ENCODE assay signal across 10 mouse cellular contexts in genomic region chr9:35166798-35167635, GRCm38 (mm10). TPM values are rescaled to one million over a fixed set of nuclear protein-coding genes. Genes with fewer than 3 reads are reported as not detected.
DNase-seq lines count a peak whose midpoint lies in the region; ATAC-seq and TF ChIP-seq lines count a peak whose summit lies in the region.
"Had no signal": no experiment of that assay in that cellular context is flagged by ENCODE, and none has a peak within 500 bp of the region (broad histone marks: within the 10 kb centered on the region; RNA-seq: fewer than 3 reads in every experiment).

No protein-coding gene starts in this region.

- no peak; the same call in 1 of the 2 replicates for TF ChIP-seq CTCF in left cerebral cortex, adult 2 months (IDR thresholded peaks at IDR 0.05)

- no peaks in the 10 kb centered on the region for H3K27me3 ChIP-seq in hindbrain, embryonic 11.5 days (ENCODE audit: control insufficient read depth, insufficient read depth, low read length)

- WGBS in hindbrain, embryonic 11.5 days = 31% methylated on average over 9 of the region's 9 CpGs

- peak overlapping the region; percentile 67 for H3K27ac ChIP-seq in left cerebral cortex, adult 2 months
- H3K27ac ChIP-seq in hindbrain, embryonic 11.5 days (ENCODE audit: low read depth, low read length) = 0 out of 2 replicates have a peak overlapping the region, but pooled peaks have one; percentile 39
- H3K27ac ChIP-seq: gastrocnemius, adult 2 months had no signal

- no peak overlapping the region for H3K9ac ChIP-seq in hindbrain, embryonic 11.5 days (ENCODE audit: low read depth, low read length)
- H3K9ac ChIP-seq: lung, embryonic 14.5 days had no signal

- intact Hi-C loops in left cerebral cortex, adult 2 months (cut with DNase I) = loop anchor here (2.0 to 10.0 kb wide), 3 partner anchors 134 to 1902 kb away; no protein-coding TSS in a partner anchor
- intact Hi-C loops in left cerebral cortex, postnatal 14 days (cut with DNase I) = no loop called here

- 0 out of 2 replicates have a peak overlapping the region, but pooled peaks have one; percentile 18 for H3K4me2 ChIP-seq in hindbrain, embryonic 11.5 days (replicated peaks; ENCODE audit: low read depth, low read length)
- H3K4me2 ChIP-seq: lung, embryonic 14.5 days had no signal

- no peak for DNase-seq in left cerebral cortex, adult 2 months (ENCODE audit: extremely low spot score in 1 of 2, low spot score in 2 of 2)
- no peak for DNase-seq in left cerebral cortex, adult 8-10 months (ENCODE audit: low spot score in 2 of 2)
- peak; percentile 12 for DNase-seq in hindbrain, embryonic 11.5 days (ENCODE audit: low spot score)
- peak; percentile 70 to 82 for DNase-seq in kidney, postnatal 25 days
- DNase-seq in retina, postnatal 1 day = peak; percentile 92
- no peak for DNase-seq in cerebellum, adult 11-12 months
- no peak for DNase-seq in B cell, adult 2 months
- DNase-seq in left cerebral cortex, postnatal 14 days (ENCODE audit: low spot score in 2 of 2) = no peak

- no peak overlapping the region for H3K4me3 ChIP-seq in left cerebral cortex, adult 2 months
- H3K4me3 ChIP-seq in hindbrain, embryonic 11.5 days (ENCODE audit: low read depth, low read length) = no peak overlapping the region
- H3K4me3 ChIP-seq: gastrocnemius, adult 2 months had no signal

- H3K36me3 ChIP-seq in hindbrain, embryonic 11.5 days (ENCODE audit: control insufficient read depth, insufficient read depth, low read length) = no peaks in the 10 kb centered on the region

- no peaks in the 10 kb centered on the region for H3K4me1 ChIP-seq in hindbrain, embryonic 11.5 days (replicated peaks; ENCODE audit: control insufficient read depth, insufficient read depth, low read length)

- H3K9me3 ChIP-seq in hindbrain, embryonic 11.5 days (ENCODE audit: control insufficient read depth, low read length) = no peaks in the 10 kb centered on the region

- ATAC-seq in hindbrain, embryonic 11.5 days (ENCODE audit: low FRiP score) = peak; percentile 67

RNA-seq across cellular contexts. Expression of gene Dcps, which starts 8.8 kb away (rescaled TPM):
- total RNA-seq in left cerebral cortex, adult 2 months (2021) = 10 to 100 TPM; 17.5 to 17.7 TPM
- total RNA-seq in left cerebral cortex, adult 8-10 months (2022) = 10 to 100 TPM; 16.1 to 19.1 (median 16.4) TPM
- 91.3 and 95.8 TPM in 2 replicates for polyA plus RNA-seq in hindbrain, embryonic 11.5 days (2014; fragmentation: Nextera tagmentation; extraction: Ambion mirVana)
- 10 to 100 TPM; 15.6 to 17.8 TPM for total RNA-seq in left cerebral cortex, postnatal 14 days (2021)

RNA-seq across cellular contexts. Expression of gene Srpr, which starts 33.0 kb away (rescaled TPM):
- 10 to 100 TPM; 60.7 to 69.9 TPM for total RNA-seq in left cerebral cortex, adult 2 months (2021)
- total RNA-seq in left cerebral cortex, adult 8-10 months (2022) = 10 to 100 TPM; 66.6 to 80.4 (median 72.1) TPM
- polyA plus RNA-seq in hindbrain, embryonic 11.5 days (2014; fragmentation: Nextera tagmentation; extraction: Ambion mirVana) = 95.4 and 96.8 TPM in 2 replicates
- 10 to 100 TPM; 59.9 to 62.4 TPM for total RNA-seq in left cerebral cortex, postnatal 14 days (2021)

RNA-seq across cellular contexts. Expression of gene Tirap, which starts 33.1 kb away (rescaled TPM):
- 1 to 10 TPM; 1.1 to 2.1 TPM for total RNA-seq in left cerebral cortex, adult 2 months (2021)
- 1 to 10 TPM; 2.3 to 2.9 (median 2.6) TPM for total RNA-seq in left cerebral cortex, adult 8-10 months (2022)
- polyA plus RNA-seq in hindbrain, embryonic 11.5 days (2014; fragmentation: Nextera tagmentation; extraction: Ambion mirVana) = 11.9 and 14.3 TPM in 2 replicates
- 1 to 10 TPM; 1.8 to 2.7 TPM for total RNA-seq in left cerebral cortex, postnatal 14 days (2021)

RNA-seq across cellular contexts. Expression of gene Foxred1, which starts 43.8 kb away (rescaled TPM):
- 10 to 100 TPM; 33.4 to 36.4 TPM for total RNA-seq in left cerebral cortex, adult 2 months (2021)
- total RNA-seq in left cerebral cortex, adult 8-10 months (2022) = 10 to 100 TPM; 37.0 to 40.0 (median 37.7) TPM
- 30.7 and 33.7 TPM in 2 replicates for polyA plus RNA-seq in hindbrain, embryonic 11.5 days (2014; fragmentation: Nextera tagmentation; extraction: Ambion mirVana)
- total RNA-seq in left cerebral cortex, postnatal 14 days (2021) = 10 to 100 TPM; 36.3 to 37.0 TPM

RNA-seq across cellular contexts. Expression of gene St3gal4, which starts 47.9 kb away (rescaled TPM):
- total RNA-seq in left cerebral cortex, adult 2 months (2021) = 10 to 100 TPM; 24.4 to 25.2 TPM
- 10 to 100 TPM; 26.5 to 30.4 (median 28.9) TPM for total RNA-seq in left cerebral cortex, adult 8-10 months (2022)
- polyA plus RNA-seq in hindbrain, embryonic 11.5 days (2014; fragmentation: Nextera tagmentation; extraction: Ambion mirVana) = 11.7 and 13.7 TPM in 2 replicates
- 10 to 100 TPM; 28.2 to 29.9 TPM for total RNA-seq in left cerebral cortex, postnatal 14 days (2021)

Comparison
In these comparisons a context has a peak if more than half of its experiments do, and no peak if none do; other contexts are left out.
1. DNase-seq: peak in hindbrain, embryonic 11.5 days (single experiment), kidney, postnatal 25 days (2 of 2) and retina, postnatal 1 day (single experiment); none in left cerebral cortex, adult 2 months (0 of 2), left cerebral cortex, adult 8-10 months (0 of 2), cerebellum, adult 11-12 months (single experiment), B cell, adult 2 months (0 of 2) and left cerebral cortex, postnatal 14 days (0 of 2).